Mouse (Mus musculus) left cerebral cortex, adult 2 months (tissue): ENCODE data around the gene Tecpr1. TPM values are rescaled to one million over a fixed set of nuclear protein-coding genes. Genes with fewer than 3 reads are reported as not detected.

ENCODE experiments used
- DNase-seq, 2 experiments: peaks; one replicate each; pipeline ENCODE4 v3.0.0; 2021 to 2022; ENCODE audit warnings: low spot score in 2 of 2, mixed read lengths in 1 of 2; ENCODE audit errors: extremely low spot score in 1 of 2
- H3K27ac ChIP-seq: fragments of 200-600 bp; 2 replicates; pipeline ENCODE4 v1.8.1; 2022
- H3K4me3 ChIP-seq: fragments of 200-600 bp; 2 replicates; pipeline ENCODE4 v1.8.1; 2022
- CTCF ChIP-seq: fragments of 200-600 bp; IDR thresholded peaks from 2 replicates; pipeline ENCODE4 v1.8.1; 2022; ENCODE audit warnings: antibody characterized with exemption, mild to moderate bottlenecking, moderate library complexity
- intact Hi-C: fragments of 180-260 bp; cut with DNase I; formaldehyde crosslinking; loops from one replicate; pipeline ENCODE4 v1.15.1; 2025
- total RNA-seq, 2 experiments: library from RNA; stranded (reverse); gene quantifications; 2 replicates each; pipeline ENCODE4 v1.2.3; 2021

The Tecpr1 gene
- total RNA-seq, 2 experiments from 2014 or later = 95.3 to 103 TPM

GRCm38 (mm10) chr5:144249871-144250270 lies 26.5 kb upstream of the Tecpr1 start:
- no peak for DNase-seq
- TF ChIP-seq CTCF = peak; percentile 38
- intact Hi-C loops = no loop called here
- H3K27ac ChIP-seq = no peak overlapping the region
- H3K4me3 ChIP-seq = no peak overlapping the region

GRCm38 (mm10) chr5:144247906-144248585 lies 24.6 kb upstream of the Tecpr1 start:
- DNase-seq = no peak
- H3K27ac ChIP-seq = no peak overlapping the region
- H3K4me3 ChIP-seq = no peak overlapping the region
- no peak for TF ChIP-seq CTCF
- intact Hi-C loops = no loop called here

GRCm38 (mm10) chr5:144247307-144247706 lies 23.9 kb upstream of the Tecpr1 start:
- Histone ChIP-seq H3K4me3 (no peak overlapping the region), H3K27ac (no peak overlapping the region)
- DNase-seq = no peak
- intact Hi-C loops = no loop called here
- no peak for TF ChIP-seq CTCF

- no peak overlapping the region for H3K27ac ChIP-seq
- no peak for TF ChIP-seq CTCF
- intact Hi-C loops = no loop called here
- no peak overlapping the region for H3K4me3 ChIP-seq
- no peak for DNase-seq
Measured at GRCm38 (mm10) chr5:144246669-144247068, 23.3 kb upstream of the Tecpr1 start.

- DNase-seq = no peak
- H3K27ac ChIP-seq = no peak overlapping the region
- TF ChIP-seq CTCF = no peak
- H3K4me3 ChIP-seq = no peak overlapping the region
- intact Hi-C loops = no loop called here
Measured at GRCm38 (mm10) chr5:144245592-144245991, 22.2 kb upstream of the Tecpr1 start.

GRCm38 (mm10) chr5:144243901-144244487 lies 20.6 kb upstream of the Tecpr1 start, which contains the start of gene Bri3:
Bri3 (plus strand) TSS chr5:144244437.
- DNase-seq = no peak
- intact Hi-C loops = no loop called here
- Histone ChIP-seq H3K4me3 (no peak within 1 kb of the TSS), H3K27ac (no peak within 1 kb of the TSS)
- no peak for TF ChIP-seq CTCF

- DNase-seq = no peak
Measured at GRCm38 (mm10) chr5:144238969-144239368, 15.6 kb upstream of the Tecpr1 start.

GRCm38 (mm10) chr5:144234714-144235113 lies 11.3 kb upstream of the Tecpr1 start:
- Histone ChIP-seq H3K27ac (no peak overlapping the region), H3K4me3 (no peak overlapping the region)
- no peak for DNase-seq
- TF ChIP-seq CTCF = no peak
- intact Hi-C loops = loop anchor here (5.0 kb wide), 1 partner anchor 498 kb away; no protein-coding TSS in a partner anchor

More at GRCm38 (mm10) chr5:144238969-144239368, 15.6 kb upstream of the Tecpr1 start:
- Histone ChIP-seq H3K27ac (no peak overlapping the region), H3K4me3 (no peak overlapping the region)
- intact Hi-C loops = no loop called here
- no peak for TF ChIP-seq CTCF

GRCm38 (mm10) chr5:144234222-144234621 lies 10.8 kb upstream of the Tecpr1 start:
- Histone ChIP-seq H3K27ac (no peak overlapping the region), H3K4me3 (no peak overlapping the region)
- intact Hi-C loops = loop anchor here (5.0 kb wide), 1 partner anchor 498 kb away; no protein-coding TSS in a partner anchor
- no peak for TF ChIP-seq CTCF
- DNase-seq = no peak

GRCm38 (mm10) chr5:144232531-144232930 lies 9.1 kb upstream of the Tecpr1 start:
- no peak overlapping the region for H3K27ac ChIP-seq
- no peak overlapping the region for H3K4me3 ChIP-seq
- no peak; the same call in 1 of the 2 replicates for TF ChIP-seq CTCF
- DNase-seq = no peak
- intact Hi-C loops = loop anchor here (5.0 kb wide), 1 partner anchor 500 kb away; no protein-coding TSS in a partner anchor

GRCm38 (mm10) chr5:144231410-144231809 lies 8.0 kb upstream of the Tecpr1 start:
- Histone ChIP-seq H3K4me3 (no peak overlapping the region), H3K27ac (no peak overlapping the region)
- no peak for DNase-seq
- intact Hi-C loops = loop anchor here (5.0 kb wide), 1 partner anchor 501 kb away; no protein-coding TSS in a partner anchor
- TF ChIP-seq CTCF = peak; percentile 39

- Histone ChIP-seq H3K27ac (no peak overlapping the region), H3K4me3 (no peak overlapping the region)
- DNase-seq = no peak
- no peak for TF ChIP-seq CTCF
- intact Hi-C loops = loop anchor here (5.0 kb wide), 1 partner anchor 502 kb away; no protein-coding TSS in a partner anchor
Measured at GRCm38 (mm10) chr5:144230216-144230615, 6.8 kb upstream of the Tecpr1 start.
